Mouse (Mus musculus): ENCODE data around the gene Esrp2.

DNA sequence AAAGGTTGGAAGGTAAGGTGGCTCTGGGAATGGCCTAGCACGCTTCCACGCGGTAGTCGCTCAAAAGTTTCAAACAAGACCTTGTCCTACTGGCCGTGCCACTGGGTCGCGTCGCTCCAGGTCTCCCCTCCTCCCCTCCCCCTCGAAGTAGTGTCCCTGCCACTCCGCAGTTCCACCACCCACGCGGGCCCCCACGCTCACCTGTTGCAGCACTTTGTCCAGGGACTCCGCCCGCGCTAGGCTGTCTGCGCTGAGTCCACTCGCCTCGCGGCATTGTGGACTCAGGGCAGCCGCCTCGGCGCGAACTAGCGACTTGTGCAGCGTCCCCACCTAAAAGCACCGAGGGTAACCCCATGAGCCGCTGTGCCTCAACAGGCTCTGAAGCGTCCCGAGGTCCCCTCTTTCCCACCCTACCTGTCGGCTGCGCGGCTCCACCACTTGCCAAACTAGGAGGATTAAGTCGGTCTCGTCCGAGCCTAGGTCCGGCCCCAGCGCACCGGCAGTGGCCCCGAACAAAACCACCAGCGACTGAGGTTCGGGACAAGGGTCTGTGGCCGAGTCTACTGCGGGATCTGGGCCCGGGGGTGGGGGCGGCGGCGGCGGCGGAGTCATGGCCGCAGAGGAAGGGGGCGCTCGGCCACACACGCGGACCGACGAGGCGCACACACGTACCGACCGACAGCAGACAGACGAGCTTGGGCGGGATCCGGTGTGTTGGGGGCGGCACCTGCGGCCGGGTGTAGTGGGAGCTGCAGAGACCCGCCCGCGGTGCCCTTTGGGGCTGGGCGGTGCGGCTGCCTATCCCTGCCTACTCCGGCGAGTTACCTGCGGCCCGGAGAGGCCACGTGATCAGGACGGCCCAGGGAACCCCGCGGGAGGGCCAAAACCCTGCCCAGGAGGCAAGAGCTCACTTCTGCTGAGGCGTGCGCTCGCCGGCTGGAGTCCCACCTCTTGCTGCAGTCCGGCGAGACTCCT, at the start of gene Esrp2:
- no peak for TF ChIP-seq TAL1 (IDR thresholded peaks at IDR 0.05; ENCODE audit: low read length)
- TF ChIP-seq GATA1 (IDR thresholded peaks at IDR 0.05; ENCODE audit: low read length) = no peak
